Mouse (Mus musculus) heart, adult 8-10 months (tissue): ENCODE results near the gene Eif2s3y. TPM values are rescaled to one million over a fixed set of nuclear protein-coding genes. Genes with fewer than 3 reads are reported as not detected.

Source experiments
- DNase-seq: peaks from one replicate; pipeline ENCODE4 v3.0.0; 2022; ENCODE audit warnings: low spot score
- microRNA-seq: library from miRNA; unstranded; fragments of <30 nt; microRNA quantifications from one replicate; pipeline ENCODE4 v1.2.0, GENCODE M21; 2022
- total RNA-seq, 4 experiments: library from RNA; stranded (reverse); gene quantifications; 2 replicates each; pipeline ENCODE4 v1.2.4; 2022

Eif2s3y gene
- total RNA-seq, result 10 to 100 TPM in 2 of 4 experiments, not detected in 2; 50.1 to 62.5 TPM

DNA sequence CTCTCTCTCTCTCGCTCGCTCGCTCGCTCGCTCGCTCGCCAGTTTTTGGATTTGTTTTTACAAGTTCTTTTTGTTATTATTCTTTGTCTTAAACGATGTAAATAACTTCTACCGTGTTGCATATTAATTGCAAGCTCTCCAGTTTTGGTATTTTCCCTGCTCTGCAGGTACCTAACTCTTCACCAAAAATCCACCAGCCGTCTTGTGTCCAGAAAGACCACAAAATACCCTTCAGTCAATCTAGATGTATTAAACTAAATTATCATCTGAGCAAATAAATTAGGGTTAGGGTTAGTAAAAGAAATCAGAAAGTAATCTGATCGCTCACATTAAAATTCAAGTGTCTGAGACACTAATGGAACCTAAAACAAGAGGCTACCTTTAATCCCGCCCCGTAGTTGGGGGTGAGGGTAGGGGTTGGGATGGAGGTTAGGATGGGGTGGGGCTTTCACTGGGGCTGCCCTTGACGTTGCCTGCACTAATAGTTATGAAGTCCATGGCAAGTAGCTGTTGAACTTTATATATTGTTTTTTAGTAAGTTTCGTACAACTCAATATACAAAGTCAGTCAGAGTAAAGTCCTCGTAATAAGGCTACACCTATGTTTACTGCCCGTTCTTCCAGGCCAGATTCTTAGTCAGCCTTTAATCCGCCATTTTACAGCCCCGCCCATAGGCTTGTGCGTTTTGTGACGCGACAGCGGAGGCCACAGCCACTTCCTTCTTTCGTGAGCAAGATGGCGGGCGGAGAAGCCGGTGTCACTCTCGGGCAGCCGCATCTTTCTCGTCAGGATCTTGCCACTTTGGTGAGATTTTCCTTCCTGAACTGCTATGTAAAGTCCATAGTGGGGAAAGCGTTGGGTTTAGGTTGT, at the start of gene Eif2s3y:
Gene Eif2s3y (plus strand): TSS at position 662 of the 870 bp plus-strand sequence.
- DNase-seq, result peak; percentile 73

Small RNAs within 50 kb of the gene (microRNA-seq; reads per million reads assigned to microRNA genes)
- not detected for gene Gm47281

Other genes starting within 250 kb of the Eif2s3y start
- gene Zfy1, start 213.1 kb upstream of the Eif2s3y start, total RNA-seq, result not detected
- not detected for gene Uba1y, start 191.9 kb upstream of the Eif2s3y start, total RNA-seq
- gene Kdm5d, start 112.8 kb upstream of the Eif2s3y start, total RNA-seq, result 10 to 100 TPM in 1 of 4 experiments, 1 to 10 TPM in 1, not detected in 2; 8.0 to 12.3 TPM
- 10 to 100 TPM in 2 of 4 experiments, not detected in 2; 17.7 to 22.4 TPM for gene Uty, start 235.2 kb downstream of the Eif2s3y start, total RNA-seq